17 mouse cellular contexts compared by ENCODE assay signal in genomic region chr13:103244053-103244452, GRCm38 (mm10).
"Had no signal": no experiment of that assay in that cellular context is flagged by ENCODE, and none has a peak within 500 bp of the region (broad histone marks: within the 10 kb centered on the region; RNA-seq: fewer than 3 reads in every experiment).

No protein-coding gene starts in this region.

- H3K4me2 ChIP-seq: lung, embryonic 14.5 days; midbrain, embryonic 11.5 days; midbrain, embryonic 13.5 days; midbrain, embryonic 15.5 days; neural tube, embryonic 13.5 days; neural tube, embryonic 15.5 days had no signal

- H3K9me3 ChIP-seq: megakaryocyte, embryonic 14.5 days; midbrain, embryonic 13.5 days; midbrain, embryonic 15.5 days; neural tube, embryonic 13.5 days; neural tube, embryonic 15.5 days had no signal

- H3K27me3 ChIP-seq: megakaryocyte, embryonic 14.5 days; midbrain, embryonic 15.5 days; neural tube, embryonic 13.5 days; neural tube, embryonic 15.5 days had no signal

- H3K4me1 ChIP-seq: megakaryocyte, embryonic 14.5 days; neural tube, embryonic 15.5 days had no signal

- H3K9ac ChIP-seq: lung, embryonic 14.5 days; midbrain, embryonic 13.5 days; midbrain, embryonic 15.5 days; neural tube, embryonic 13.5 days; neural tube, embryonic 15.5 days had no signal

- ATAC-seq: midbrain, embryonic 13.5 days; midbrain, embryonic 15.5 days had no signal

- H3K27ac ChIP-seq: macrophage; midbrain, embryonic 13.5 days; midbrain, embryonic 15.5 days; neural tube, embryonic 13.5 days; neural tube, embryonic 15.5 days had no signal

- H3K36me3 ChIP-seq: midbrain, embryonic 13.5 days; midbrain, embryonic 15.5 days; neural tube, embryonic 13.5 days; neural tube, embryonic 15.5 days had no signal

- H3K4me3 ChIP-seq: megakaryocyte, embryonic 14.5 days; midbrain, embryonic 13.5 days; midbrain, embryonic 15.5 days; neural tube, embryonic 13.5 days; neural tube, embryonic 15.5 days had no signal

- DNase-seq: lung, adult 18-20 months; lung, embryonic 14.5 days; lung, postnatal 10 days; retina, postnatal 1 day; right cerebral cortex, adult 18-20 months; right cerebral cortex, postnatal 25 days; right cerebral cortex, postnatal 4 days; spleen, adult 18-20 months; thymus, adult 2 months; thymus, postnatal 25 days had no signal
